Mouse (Mus musculus) spleen, embryonic (tissue): ENCODE measurements around the gene Bcar1.

Experiments used
- CTCF ChIA-PET: fragments of 350-600 bp; sonication (Branson Sonifier 250); formaldehyde crosslinking; loops from one replicate; lab custom pipeline; 2022; lab: Charles Lee

The Bcar1 gene

DNA sequence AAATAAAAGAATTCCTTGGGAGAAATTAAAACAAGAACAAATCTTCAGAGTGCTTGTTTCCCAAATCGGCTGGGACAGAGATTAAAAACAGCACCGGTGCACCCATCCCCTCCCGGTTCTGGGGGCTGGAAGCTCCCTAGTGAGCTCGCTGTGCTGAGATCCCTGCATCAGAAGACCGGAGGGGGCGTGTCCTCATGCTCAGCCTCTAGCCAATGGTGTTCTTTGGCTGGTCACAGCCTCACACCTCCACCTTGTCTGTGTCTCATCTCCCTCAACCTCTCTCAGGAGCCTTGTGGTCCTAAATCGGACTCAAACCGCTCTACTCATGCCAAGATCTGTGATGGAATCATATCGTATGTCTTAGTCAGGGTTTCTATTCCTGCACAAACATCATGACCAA, 61.1 kb downstream of the Bcar1 start:
- CTCF ChIA-PET, result no interaction called here

DNA sequence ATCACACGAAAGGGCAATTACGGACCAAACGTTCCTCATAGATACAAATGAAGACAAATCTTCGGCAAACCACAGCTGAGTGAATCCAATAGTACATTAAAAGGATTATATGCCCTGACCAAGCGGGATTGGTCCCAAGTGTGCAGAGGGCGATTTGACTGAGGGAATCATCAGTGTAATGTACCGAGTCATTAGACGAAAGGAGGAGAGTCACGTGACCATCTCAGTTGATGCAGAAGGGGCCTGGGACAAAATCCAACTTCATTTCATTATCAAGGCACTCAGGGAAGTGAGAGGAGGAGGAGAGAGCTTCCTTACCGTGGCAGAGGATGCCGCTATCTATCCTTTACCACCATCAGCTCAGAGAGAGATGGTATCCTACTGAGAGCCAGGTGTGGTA, 62.5 kb downstream of the Bcar1 start:
- CTCF ChIA-PET, result no interaction called here

DNA sequence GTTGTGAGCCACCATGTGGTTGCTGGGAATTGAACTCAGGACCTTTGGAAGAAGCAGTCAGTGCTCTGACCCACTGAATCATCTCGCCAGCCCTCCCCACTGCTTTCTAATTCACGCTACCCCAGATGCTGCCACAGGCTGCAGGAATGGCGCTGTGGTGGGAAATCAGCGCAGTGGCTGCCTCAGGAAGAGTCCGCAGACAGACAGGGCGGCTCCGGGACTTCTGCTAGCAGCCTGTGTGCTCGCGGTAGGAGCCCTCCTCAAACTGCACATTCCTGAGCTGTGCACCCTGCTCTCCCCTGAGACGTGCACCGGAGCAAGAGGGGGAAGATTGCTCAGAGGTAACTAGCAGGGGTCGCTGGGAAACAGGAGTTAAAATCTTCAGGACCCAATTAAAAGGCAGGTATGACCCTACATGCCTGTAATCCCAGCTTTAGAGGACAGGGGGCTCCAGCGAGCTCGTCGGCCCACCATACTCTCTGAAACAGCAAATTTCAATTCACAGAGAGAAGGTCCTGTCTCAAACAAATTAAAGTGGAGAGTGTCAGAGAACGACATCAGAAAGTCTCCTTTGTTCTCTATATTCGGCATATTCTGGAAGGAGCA, 63.1 kb downstream of the Bcar1 start:
- CTCF ChIA-PET, result no interaction called here

- CTCF ChIA-PET, result no interaction called here
Observed at GRCm38 (mm10) chr8:111678848-111679247, 64.8 kb downstream of the Bcar1 start.

GRCm38 (mm10) chr8:111678111-111678510, 65.5 kb downstream of the Bcar1 start:
- CTCF ChIA-PET, result no interaction called here

DNA sequence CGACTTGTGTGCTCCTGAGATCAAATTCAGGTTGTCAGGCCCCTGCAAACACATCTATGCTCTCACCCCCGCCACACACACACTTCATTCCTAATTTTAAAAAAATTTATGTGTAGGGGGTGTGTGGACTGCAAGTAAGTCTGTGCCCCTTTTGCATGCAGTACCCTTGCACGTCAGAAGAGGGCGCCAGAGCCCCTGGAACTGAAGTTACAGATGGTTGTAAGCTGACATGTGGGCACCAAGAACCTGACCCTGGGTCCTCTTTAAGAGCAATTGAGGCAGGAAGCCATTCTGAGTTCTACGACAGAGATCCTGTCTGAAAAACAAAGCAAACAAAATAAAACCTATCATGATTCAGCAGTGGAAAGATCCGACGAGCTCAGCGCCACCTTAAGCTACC, 67.4 kb downstream of the Bcar1 start:
- CTCF ChIA-PET, result no interaction called here

DNA sequence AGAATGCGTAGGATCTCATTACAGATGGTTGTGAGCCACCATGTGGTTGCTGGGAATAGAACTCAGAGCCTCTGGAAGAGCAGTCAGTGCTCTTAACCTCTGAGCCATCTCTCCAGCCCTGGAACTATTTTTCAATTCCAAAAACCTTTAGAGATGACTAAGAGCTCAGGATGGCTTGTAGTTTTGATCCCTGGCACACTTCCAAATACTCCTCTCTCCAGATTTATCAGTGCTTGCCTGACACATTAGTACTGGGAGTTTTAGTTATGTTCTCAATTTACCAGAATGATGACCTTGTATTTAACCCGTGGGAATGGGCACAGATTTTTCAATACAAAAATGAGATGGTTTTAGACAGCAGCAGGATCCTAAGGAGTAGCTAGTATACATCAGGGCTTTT, 76.9 kb downstream of the Bcar1 start:
- CTCF ChIA-PET, result no interaction called here

GRCm38 (mm10) chr8:111662473-111662872, 81.1 kb downstream of the Bcar1 start:
- CTCF ChIA-PET, result interaction anchor here (0.7 to 1.3 kb wide), 2 partner anchors 13 to 243 kb away, joined by 3 read pairs; no protein-coding TSS in a partner anchor
